Mouse (Mus musculus): Measurements from ENCODE around the gene Pafah1b2.

DNA sequence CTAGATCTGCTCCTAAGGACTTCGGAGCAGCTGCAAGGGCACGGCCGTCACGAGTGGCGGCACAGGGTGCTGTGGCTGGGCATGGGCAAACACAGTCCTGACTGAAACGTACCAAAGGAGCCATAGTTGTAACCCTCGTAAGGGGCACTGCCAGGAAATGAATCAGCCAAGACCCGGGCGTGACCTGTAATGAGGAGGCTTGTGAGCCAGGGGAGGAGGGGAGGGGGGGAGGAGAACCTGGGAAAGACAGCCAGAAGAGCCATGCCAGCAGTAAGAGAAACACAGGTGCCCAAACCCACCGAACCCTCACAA lies 65.7 kb downstream of the Pafah1b2 start:
- no peak for TF ChIP-seq TAL1 (conservative IDR thresholded peaks at IDR 0.05; ENCODE audit: low read depth, low read length)
- TF ChIP-seq GATA1 (IDR thresholded peaks at IDR 0.05; ENCODE audit: borderline replicate concordance, low read length) = no peak
- TF ChIP-seq CTCF (IDR thresholded peaks at IDR 0.05; ENCODE audit: low read depth, low read length) = no peak
- no peak for TF ChIP-seq GATA2 (IDR thresholded peaks at IDR 0.05; ENCODE audit: borderline replicate concordance, low read depth, low read length)
- TF ChIP-seq POLR2AphosphoS5 (IDR thresholded peaks at IDR 0.05; ENCODE audit: insufficient replicate concordance, low read depth, low read length) = no peak

Data from G1E (cell line).